Mouse (Mus musculus) olfactory bulb, adult 2 months (tissue): Measurements from ENCODE around the gene Smg6.

Source experiments
- CTCF ChIP-seq: fragments of 200-500 bp; IDR thresholded peaks from 2 replicates; pipeline ENCODE4 v1.5.1; 2012; ENCODE audit warnings: low read depth, mild to moderate bottlenecking, low read length, moderate library complexity; ENCODE audit not compliant: insufficient read depth
- POLR2A ChIP-seq: fragments of 200-500 bp; IDR thresholded peaks from 2 replicates; pipeline ENCODE4 v1.6.1; 2012; ENCODE audit warnings: mild to moderate bottlenecking, low read depth, low read length, moderate library complexity; ENCODE audit not compliant: insufficient read depth

DNA sequence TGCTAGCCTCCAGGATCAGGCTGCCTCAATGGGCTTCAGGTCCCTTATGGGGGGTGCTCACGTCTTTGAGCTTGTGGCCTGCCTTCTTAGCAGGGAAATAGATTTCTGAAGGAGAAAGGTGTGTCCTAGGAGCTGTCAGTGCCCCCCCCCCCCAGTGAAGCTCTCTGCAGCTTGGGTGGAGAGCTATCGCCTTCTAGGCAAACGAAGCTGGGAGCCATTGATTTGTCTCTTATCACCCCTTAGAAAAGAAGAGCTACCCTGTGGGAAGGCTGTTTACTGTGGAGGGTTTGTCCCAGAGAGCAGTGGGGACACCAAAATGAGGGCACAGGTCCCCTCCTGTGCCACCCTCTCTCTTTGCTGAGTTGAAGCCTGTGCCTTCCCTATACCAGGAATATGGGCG lies 284.5 kb downstream of the Smg6 start:
- no peak for TF ChIP-seq CTCF
- TF ChIP-seq POLR2A = no peak
